Mouse (Mus musculus) liver, embryonic 14.5 days (tissue): ENCODE measurements around the gene Tex22.

ENCODE experiments used
- CTCF ChIP-seq: IDR thresholded peaks from 2 replicates; pipeline ENCODE4 v1.5.1; 2016; ENCODE audit warnings: antibody characterized with exemption, low read depth, control low read depth
- EP300 ChIP-seq: IDR thresholded peaks from 2 replicates; pipeline ENCODE4 v1.6.1; 2016; ENCODE audit warnings: antibody characterized with exemption, low read depth

GRCm38 (mm10) chr12:113030046-113030445, 44.3 kb upstream of the Tex22 start:
- TF ChIP-seq CTCF, result no peak
- TF ChIP-seq EP300, result no peak
